Comparison of ENCODE assay signal across 8 mouse cellular contexts in the genomic region with DNA sequence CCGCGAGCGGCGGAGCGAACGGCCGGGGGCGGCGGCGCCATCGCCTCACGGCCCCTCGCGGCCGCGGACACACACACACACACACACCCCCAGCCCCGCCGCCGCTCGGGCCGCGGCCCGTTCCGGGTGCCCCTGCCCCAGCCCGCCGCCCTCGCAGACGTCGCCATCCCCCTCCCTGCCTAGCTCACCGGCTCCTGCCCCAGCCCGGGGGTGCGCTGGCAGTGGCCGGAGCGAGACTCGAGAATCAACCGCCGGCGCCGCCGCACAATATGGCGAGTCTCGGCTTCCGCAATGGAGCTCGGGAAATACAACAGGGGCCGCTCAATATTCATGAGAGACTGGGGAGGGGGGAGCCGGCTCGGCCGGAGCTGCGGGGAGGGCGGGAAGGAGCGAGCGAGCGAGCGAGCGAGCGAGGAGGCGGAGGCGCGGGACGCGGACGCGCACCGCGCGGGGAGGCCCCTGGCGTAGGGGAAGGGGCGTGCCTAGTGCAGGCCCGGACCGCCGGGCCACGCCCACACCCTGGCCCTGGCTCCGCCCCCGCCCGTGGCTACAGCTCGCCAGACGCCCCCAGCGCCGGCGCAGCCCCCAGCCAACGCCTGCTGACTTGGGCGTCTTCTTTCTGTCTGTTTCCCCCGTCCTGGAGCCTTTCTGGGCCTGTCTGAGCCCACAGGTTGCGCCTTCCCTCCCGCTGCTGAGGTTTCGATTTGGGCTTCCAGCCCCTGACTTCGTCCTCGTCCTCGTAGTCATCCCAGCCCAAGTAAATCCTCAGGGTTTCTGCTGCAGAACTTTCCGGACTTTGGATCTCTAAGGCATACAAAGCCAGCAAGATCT. TPM values are rescaled to one million over a fixed set of nuclear protein-coding genes. Genes with fewer than 3 reads are reported as not detected.
DNase-seq lines count a peak whose midpoint lies in the region; ATAC-seq and TF ChIP-seq lines count a peak whose summit lies in the region.

A gene (minus strand): TSS at position 425 of the 831 bp plus-strand sequence.

- peaks cover 6 to 7% of the 10 kb centered on the region in 2 experiments; a peak in 3 of 4 replicates for H3K4me1 ChIP-seq in MEL (ENCODE audit: control insufficient read depth in 1 of 2, insufficient read depth in 2 of 2, low read length in 2 of 2)
- H3K4me1 ChIP-seq in cerebellum, adult 2 months (ENCODE audit: control insufficient read depth, insufficient read depth, low read length), result peaks cover 3% of the 10 kb centered on the region; the same call in 1 of the 2 replicates
- peaks cover 14% of the 10 kb centered on the region for H3K4me1 ChIP-seq in lung, embryonic 16.5 days (replicated peaks; ENCODE audit: control insufficient read depth, insufficient read depth, low read length)

- TF ChIP-seq RAD21 in MEL (IDR thresholded peaks at IDR 0.05; ENCODE audit: low read depth, low read length), result no peak

- H3K9ac ChIP-seq in MEL (ENCODE audit: control insufficient read depth, low read depth, low read length, poor library complexity, severe bottlenecking), result peak within 1 kb of the TSS; percentile 99
- peak within 1 kb of the TSS; percentile 97 for H3K9ac ChIP-seq in lung, embryonic 16.5 days (ENCODE audit: low read length)

- peak within 1 kb of the TSS; percentile 74 to 94 for H3K4me3 ChIP-seq in MEL (ENCODE audit: control insufficient read depth in 1 of 2, insufficient read depth in 1 of 2, low read depth in 2 of 2, low read length in 2 of 2)
- peak within 1 kb of the TSS; percentile 95 for H3K4me3 ChIP-seq in cerebellum, adult 2 months (replicated peaks; ENCODE audit: insufficient read depth, low read depth, low read length)
- peak within 1 kb of the TSS; percentile 88 for H3K4me3 ChIP-seq in lung, embryonic 16.5 days (ENCODE audit: low read length)

- no peaks in the 10 kb centered on the region for H3K9me3 ChIP-seq in MEL (replicated peaks; ENCODE audit: insufficient read depth, low read length)
- H3K9me3 ChIP-seq in lung, embryonic 16.5 days (ENCODE audit: control insufficient read depth, low read length), result no peaks in the 10 kb centered on the region

- TF ChIP-seq POLR2A in MEL (IDR thresholded peaks at IDR 0.05; ENCODE audit: control insufficient read depth in 1 of 2, insufficient read depth in 1 of 2, low read depth in 1 of 2, low read length in 2 of 2, poor library complexity in 1 of 2), result peak; percentile 65; a peak in 1 of 4 replicates
- TF ChIP-seq POLR2A in cerebellum, adult 2 months (IDR thresholded peaks at IDR 0.05; ENCODE audit: borderline replicate concordance, insufficient read depth, low read length), result peak; percentile 46; the same call in 1 of the 2 replicates

- peak; percentile 91 for DNase-seq in MEL (ENCODE audit: low read depth, low spot score)
- DNase-seq in cerebellum, adult 2 months, result peak; percentile 88 to 89
- peak; percentile 95 for DNase-seq in forelimb bud, embryonic 11.5 days (ENCODE audit: low read depth, low spot score)
- peak; percentile 44 for DNase-seq in layer of hippocampus, adult 9-10 months (ENCODE audit: low spot score)
- peak; percentile 90 for DNase-seq in ovary, postnatal 10 days (ENCODE audit: low spot score)
- peak; percentile 92 to 96 for DNase-seq in thymus, postnatal 10 days (ENCODE audit: low spot score in 2 of 2)

- peaks cover 0 to 18% of the 10 kb centered on the region in 2 experiments; a peak in 2 of 4 replicates for H3K36me3 ChIP-seq in MEL (ENCODE audit: control insufficient read depth in 1 of 2, insufficient read depth in 2 of 2, low read length in 2 of 2)
- H3K36me3 ChIP-seq in lung, embryonic 16.5 days (ENCODE audit: control insufficient read depth, insufficient read depth, low read length), result no peaks in the 10 kb centered on the region; the same call in 1 of the 2 replicates

- H3K27ac ChIP-seq in MEL (ENCODE audit: control insufficient read depth, low read depth, low read length), result peak within 1 kb of the TSS; percentile 67
- no peak within 1 kb of the TSS for H3K27ac ChIP-seq in cerebellum, adult 2 months (ENCODE audit: insufficient read depth, low read length)
- H3K27ac ChIP-seq in lung, embryonic 16.5 days (ENCODE audit: low read length), result peak within 1 kb of the TSS; percentile 98

- no peaks in the 10 kb centered on the region; a peak in 1 of 4 replicates for H3K27me3 ChIP-seq in MEL (ENCODE audit: control insufficient read depth in 1 of 2, insufficient read depth in 2 of 2, low read length in 2 of 2)
- H3K27me3 ChIP-seq in cerebellum, adult 2 months (ENCODE audit: control insufficient read depth, insufficient read depth, low read length), result no peaks in the 10 kb centered on the region
- H3K27me3 ChIP-seq in lung, embryonic 16.5 days (ENCODE audit: control insufficient read depth, insufficient read depth, low read depth, low read length), result no peaks in the 10 kb centered on the region

- peak within 1 kb of the TSS; percentile 81 for H3K4me2 ChIP-seq in lung, embryonic 16.5 days (ENCODE audit: low read depth, low read length)

- no peak for TF ChIP-seq CTCF in MEL (IDR thresholded peaks at IDR 0.05 in 2 of 3, conservative IDR thresholded peaks at IDR 0.05 in 1 of 3; ENCODE audit: control insufficient read depth in 1 of 3, insufficient read depth in 1 of 3, low read depth in 2 of 3, low read length in 3 of 3, poor library complexity in 1 of 3, severe bottlenecking in 1 of 3)
- no peak for TF ChIP-seq CTCF in cerebellum, adult 2 months (IDR thresholded peaks at IDR 0.05; ENCODE audit: borderline replicate concordance, insufficient read depth, low read depth, low read length)

- WGBS in cerebellum, adult 2 months, result 1% methylated on average over 81 of the region's 90 CpGs
- WGBS in lung, embryonic 16.5 days, result under 1% methylated on average over 61 of the region's 90 CpGs

- H3K79me2 ChIP-seq in MEL (ENCODE audit: control insufficient read depth, insufficient read depth, low read length, poor library complexity), result peaks cover 34% of the 10 kb centered on the region

- TF ChIP-seq EP300 in MEL (IDR thresholded peaks at IDR 0.05; ENCODE audit: low read depth in 1 of 2, low read length in 2 of 2), result no peak

- ATAC-seq in hematopoietic stem cell, adult 5-6 weeks (replicated peaks in 1 of 2; ENCODE audit: insufficient read depth in 1 of 2, low FRiP score in 2 of 2, low TSS enrichment in 1 of 2, low read depth in 1 of 2, poor library complexity in 2 of 2, severe bottlenecking in 2 of 2), result peak; percentile 85 to 88
- peak; percentile 98 for ATAC-seq in lung, embryonic 16.5 days (ENCODE audit: low read depth)

TF ChIP-seq in MEL, 35 proteins besides CTCF, POLR2A, EP300 and RAD21 (continues in another document):
- TF ChIP-seq MAFK (IDR thresholded peaks at IDR 0.05; ENCODE audit: borderline replicate concordance, low read depth, low read length), result no peak
- TF ChIP-seq CHD1 (IDR thresholded peaks at IDR 0.05; ENCODE audit: low read depth, low read length), result no peak
- TF ChIP-seq RCOR1 (IDR thresholded peaks at IDR 0.05; ENCODE audit: low read depth, low read length), result no peak
- TF ChIP-seq ELF1 (IDR thresholded peaks at IDR 0.05; ENCODE audit: low read depth, low read length), result no peak; the same call in none of the 2 replicates
- TF ChIP-seq GATA1 (IDR thresholded peaks at IDR 0.05; ENCODE audit: low read depth, low read length), result no peak
- TF ChIP-seq USF1 (IDR thresholded peaks at IDR 0.05; ENCODE audit: low read depth, low read length), result 0 out of 2 replicates have a peak, but pooled peaks have one; percentile 7
- TF ChIP-seq UBTF (IDR thresholded peaks at IDR 0.05; ENCODE audit: borderline replicate concordance, insufficient read depth, low read depth, low read length), result no peak
- TF ChIP-seq MYC (IDR thresholded peaks at IDR 0.05; ENCODE audit: low read depth, low read length), result no peak
- TF ChIP-seq ETS1 (IDR thresholded peaks at IDR 0.05; ENCODE audit: low read depth, low read length), result no peak; the same call in 1 of the 2 replicates
- no peak for TF ChIP-seq POLR2AphosphoS5 (IDR thresholded peaks at IDR 0.05; ENCODE audit: borderline replicate concordance, low read depth, low read length)
- no peak for TF ChIP-seq BHLHE40 (IDR thresholded peaks at IDR 0.05; ENCODE audit: borderline replicate concordance, low read depth, low read length)
- no peak for TF ChIP-seq GABPA (IDR thresholded peaks at IDR 0.05; ENCODE audit: low read depth, low read length)
- no peak for TF ChIP-seq E2F4 (IDR thresholded peaks at IDR 0.05; ENCODE audit: borderline replicate concordance, low read depth, low read length)
- no peak for TF ChIP-seq CHD2 (IDR thresholded peaks at IDR 0.05; ENCODE audit: low read length)
- TF ChIP-seq ZMIZ1 (IDR thresholded peaks at IDR 0.05; ENCODE audit: low read depth, low read length), result no peak
- TF ChIP-seq USF2 (IDR thresholded peaks at IDR 0.05; ENCODE audit: borderline replicate concordance in 1 of 2, insufficient read depth in 1 of 2, low read depth in 1 of 2, low read length in 2 of 2), result no peak
- no peak; the same call in 1 of the 2 replicates for TF ChIP-seq KAT2A (conservative IDR thresholded peaks at IDR 0.05; ENCODE audit: low read depth, low read length)
- peak; percentile 45 for TF ChIP-seq NELFE (IDR thresholded peaks at IDR 0.05; ENCODE audit: low read depth, low read length)
- no peak for TF ChIP-seq JUND (IDR thresholded peaks at IDR 0.05; ENCODE audit: low read depth, low read length)
- no peak for TF ChIP-seq MYB (IDR thresholded peaks at IDR 0.05; ENCODE audit: low read depth, low read length)
- no peak for TF ChIP-seq ZNF384 (IDR thresholded peaks at IDR 0.05; ENCODE audit: low read depth, low read length)
- no peak for TF ChIP-seq TCF12 (IDR thresholded peaks at IDR 0.05; ENCODE audit: low read depth, low read length)
- peak; percentile 50; the same call in 1 of the 2 replicates for TF ChIP-seq POLR2AphosphoS2 (IDR thresholded peaks at IDR 0.05; ENCODE audit: low read length)
- TF ChIP-seq MEF2A (IDR thresholded peaks at IDR 0.05; ENCODE audit: extremely low read depth, insufficient replicate concordance, low read depth, low read length, poor library complexity, severe bottlenecking), result no peak
- TF ChIP-seq NRF1 (IDR thresholded peaks at IDR 0.05; ENCODE audit: insufficient read depth, low read depth, low read length, poor library complexity, severe bottlenecking), result peak; percentile 56
- no peak; the same call in 1 of the 2 replicates for TF ChIP-seq MXI1 (IDR thresholded peaks at IDR 0.05; ENCODE audit: low read depth, low read length)
- no peak for TF ChIP-seq ZC3H11A (IDR thresholded peaks at IDR 0.05; ENCODE audit: low read depth, low read length)
- no peak for TF ChIP-seq SMC3 (IDR thresholded peaks at IDR 0.05; ENCODE audit: low read depth, low read length)

RNA-seq across cellular contexts. Expression of the gene that starts here (rescaled TPM):
- 30.1 and 30.7 TPM in 2 replicates for total RNA-seq in MEL (2012; rRNA removed)
- 10 to 100 TPM; 27.5 to 78.2 TPM for polyA plus RNA-seq in MEL (2012; ENCODE audit: insufficient read depth in 1 of 2, insufficient read length in 2 of 2, low read depth in 1 of 2, low replicate concordance in 2 of 2, missing spikeins in 1 of 2)
- polyA plus RNA-seq in cerebellum, adult 2 months (2012; rRNA removed), result 27.3 and 31.4 TPM in 2 replicates
- 139 and 187 TPM in 2 replicates for total RNA-seq in hematopoietic stem cell, adult 5-6 weeks (2017)
- polyA plus RNA-seq in lung, embryonic 16.5 days (2015; fragmentation: Nextera tagmentation; extraction: Ambion mirVana), result 84.2 and 85.3 TPM in 2 replicates

Comparison
In these comparisons a context has a peak if more than half of its experiments do, and no peak if none do; other contexts are left out.
1. DNase-seq: peak in every context shown above with its lines; median percentile 95 in forelimb bud, embryonic 11.5 days; 94 in thymus, postnatal 10 days; 91 in MEL; 90 in ovary, postnatal 10 days; 88 in cerebellum, adult 2 months; 44 in layer of hippocampus, adult 9-10 months.